Mouse (Mus musculus): ENCODE measurements around the gene Scgb2b19. TPM values are rescaled to one million over a fixed set of nuclear protein-coding genes. Genes with fewer than 3 reads are reported as not detected.
"Not testable (repeated sequence)": the region's sequence is repeated elsewhere in the genome, so short reads cannot be mapped to it uniquely, and the experiment has no call there.

The Scgb2b19 gene
- polyA plus RNA-seq (2015; fragmentation: Nextera tagmentation; extraction: Ambion mirVana), result not detected in 2 replicates

DNA sequence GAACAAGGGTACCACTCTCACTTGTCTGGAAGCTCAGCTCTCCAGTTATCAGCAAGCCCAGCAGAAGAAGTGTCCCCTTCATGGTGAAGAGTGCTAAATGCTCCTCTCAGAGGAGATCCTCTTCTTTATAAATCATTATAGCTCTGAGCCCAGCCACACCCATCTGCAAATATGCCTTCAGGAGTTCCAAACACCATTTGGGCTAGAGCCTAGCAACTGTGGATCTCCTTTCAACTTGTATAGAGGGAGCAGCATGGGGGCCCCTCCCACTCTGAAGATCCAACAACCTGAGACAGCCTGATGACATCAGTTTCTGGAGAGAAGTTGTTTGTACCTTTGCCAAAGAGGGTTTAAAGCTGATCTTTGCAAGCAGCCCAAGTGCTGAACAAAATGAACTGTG is at the start of gene Scgb2b19:
Gene Scgb2b19 (minus strand): TSS at position 101 of the 400 bp plus-strand sequence.
- H3K27ac ChIP-seq; H3K9me3 ChIP-seq (replicated peaks); H3K4me2 ChIP-seq; H3K27me3 ChIP-seq; H3K9ac ChIP-seq; H3K4me3 ChIP-seq (replicated peaks); H3K4me1 ChIP-seq; H3K36me3 ChIP-seq; ATAC-seq (replicated peaks; ENCODE audit: low FRiP score): not testable (repeated sequence)

DNA sequence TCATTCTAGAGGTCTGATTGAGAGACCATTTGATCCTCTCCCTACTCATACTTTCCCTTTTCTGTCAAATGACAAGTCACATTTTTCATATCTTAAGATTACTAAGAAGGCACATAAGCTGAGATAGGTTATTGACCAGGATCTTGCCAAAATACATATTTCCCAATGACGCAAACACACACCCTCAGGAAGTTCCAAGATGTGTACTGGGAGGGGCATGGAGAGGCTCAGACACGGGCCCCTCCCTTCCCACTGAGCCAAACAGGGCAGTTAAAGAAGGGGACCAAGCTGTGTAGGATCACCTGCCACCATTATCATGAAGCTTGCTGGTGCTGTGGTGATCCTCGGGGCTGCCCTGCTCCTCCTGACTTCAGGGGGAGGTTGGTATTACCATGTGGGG is 6.9 kb upstream of the Scgb2b19 start, which contains the start of gene Scgb1b19:
Gene Scgb1b19 (plus strand): TSS at position 301 of the 400 bp plus-strand sequence.
- not testable (repeated sequence) for H3K9me3 ChIP-seq (replicated peaks); H3K9ac ChIP-seq; H3K4me2 ChIP-seq; H3K27me3 ChIP-seq; H3K36me3 ChIP-seq; ATAC-seq (replicated peaks; ENCODE audit: low FRiP score); H3K27ac ChIP-seq; H3K4me3 ChIP-seq (replicated peaks); H3K4me1 ChIP-seq
- 92% methylated on average over 2 of the region's 3 CpGs for WGBS

Other genes starting within 250 kb of the Scgb2b19 start
- gene Scgb2b17, start 223.8 kb downstream of the Scgb2b19 start, polyA plus RNA-seq (2015; fragmentation: Nextera tagmentation; extraction: Ambion mirVana), result not detected in 2 replicates
- gene Scgb1b17, start 216.9 kb downstream of the Scgb2b19 start, polyA plus RNA-seq (2015; fragmentation: Nextera tagmentation; extraction: Ambion mirVana), result not detected in 2 replicates
- gene Scgb2b18, start 106.5 kb downstream of the Scgb2b19 start, polyA plus RNA-seq (2015; fragmentation: Nextera tagmentation; extraction: Ambion mirVana), result not detected in 2 replicates
- gene Scgb1b18, start 94.8 kb downstream of the Scgb2b19 start, polyA plus RNA-seq (2015; fragmentation: Nextera tagmentation; extraction: Ambion mirVana), result not detected in 2 replicates
- gene Scgb1b19, start 7.0 kb upstream of the Scgb2b19 start, polyA plus RNA-seq (2015; fragmentation: Nextera tagmentation; extraction: Ambion mirVana), result not detected in 2 replicates
- not detected in 2 replicates for gene Scgb2b20, start 86.0 kb upstream of the Scgb2b19 start, polyA plus RNA-seq (2015; fragmentation: Nextera tagmentation; extraction: Ambion mirVana)
- not detected in 2 replicates for gene Scgb1b20, start 92.9 kb upstream of the Scgb2b19 start, polyA plus RNA-seq (2015; fragmentation: Nextera tagmentation; extraction: Ambion mirVana)
- gene Scgb2b21, start 240.1 kb upstream of the Scgb2b19 start, polyA plus RNA-seq (2015; fragmentation: Nextera tagmentation; extraction: Ambion mirVana), result not detected in 2 replicates